Comparison of ENCODE assay signal across 8 mouse cellular contexts in genomic region chr1:156613855-156614530, GRCm38 (mm10). TPM values are rescaled to one million over a fixed set of nuclear protein-coding genes. Genes with fewer than 3 reads are reported as not detected.
A peak's percentile ranks its signal among the peaks of the same experiment; 100 is the strongest.
DNase-seq lines count a peak whose midpoint lies in the region; ATAC-seq lines count a peak whose summit lies in the region.

No protein-coding gene starts in this region.

- peak; percentile 67 for ATAC-seq in hindbrain, embryonic 16.5 days
- peak; percentile 54 for ATAC-seq in neural tube, embryonic 13.5 days (ENCODE audit: low read depth)
- no peak for ATAC-seq in activated CD4-positive, CD25-positive, alpha-beta regulatory T cell, adult 4 months

- H3K27ac ChIP-seq in forebrain, embryonic 10.5 days: peak overlapping the region; percentile 82
- H3K27ac ChIP-seq in hindbrain, embryonic 16.5 days (ENCODE audit: low read depth, low read length): peak overlapping the region; percentile 51; the same call in 1 of the 2 replicates
- peak overlapping the region; percentile 82 for H3K27ac ChIP-seq in neural tube, embryonic 13.5 days (replicated peaks)

- no peaks in the 10 kb centered on the region for H3K9me3 ChIP-seq in forebrain, embryonic 10.5 days
- no peaks in the 10 kb centered on the region for H3K9me3 ChIP-seq in hindbrain, embryonic 16.5 days (ENCODE audit: control insufficient read depth, low read length)
- no peaks in the 10 kb centered on the region for H3K9me3 ChIP-seq in neural tube, embryonic 13.5 days

- WGBS in forebrain, embryonic 10.5 days: 6% methylated on average over 9 of the region's 9 CpGs
- WGBS in hindbrain, embryonic 16.5 days: 8% methylated on average over 9 of the region's 9 CpGs
- 6% methylated on average over 9 of the region's 9 CpGs for WGBS in neural tube, embryonic 13.5 days

- no peaks in the 10 kb centered on the region for H3K27me3 ChIP-seq in forebrain, embryonic 10.5 days (ENCODE audit: poor library complexity, severe bottlenecking)
- no peaks in the 10 kb centered on the region for H3K27me3 ChIP-seq in hindbrain, embryonic 16.5 days (replicated peaks; ENCODE audit: control insufficient read depth, insufficient read depth, low read length)
- H3K27me3 ChIP-seq in neural tube, embryonic 13.5 days: no peaks in the 10 kb centered on the region

- intact Hi-C loops in left cerebral cortex, postnatal 4 days (cut with DNase I): no loop called here

- H3K4me1 ChIP-seq in forebrain, embryonic 10.5 days: peaks cover 63% of the 10 kb centered on the region
- H3K4me1 ChIP-seq in hindbrain, embryonic 16.5 days (ENCODE audit: control insufficient read depth, insufficient read depth, low read depth, low read length): peaks cover 19% of the 10 kb centered on the region
- H3K4me1 ChIP-seq in neural tube, embryonic 13.5 days (replicated peaks): peaks cover 49% of the 10 kb centered on the region

- peaks cover 12% of the 10 kb centered on the region for H3K36me3 ChIP-seq in forebrain, embryonic 10.5 days (replicated peaks)
- H3K36me3 ChIP-seq in hindbrain, embryonic 16.5 days (ENCODE audit: control insufficient read depth, insufficient read depth, low read length): no peaks in the 10 kb centered on the region
- H3K36me3 ChIP-seq in neural tube, embryonic 13.5 days: no peaks in the 10 kb centered on the region

- peak overlapping the region; percentile 28 for H3K4me3 ChIP-seq in forebrain, embryonic 10.5 days
- H3K4me3 ChIP-seq in hindbrain, embryonic 16.5 days (ENCODE audit: low read length): no peak overlapping the region
- no peak overlapping the region for H3K4me3 ChIP-seq in neural tube, embryonic 13.5 days

- no peak overlapping the region for H3K9ac ChIP-seq in hindbrain, embryonic 16.5 days (ENCODE audit: low read depth, low read length)
- peak overlapping the region; percentile 26; the same call in 1 of the 2 replicates for H3K9ac ChIP-seq in neural tube, embryonic 13.5 days

- no peak overlapping the region for H3K4me2 ChIP-seq in hindbrain, embryonic 16.5 days (ENCODE audit: low read length)
- peak overlapping the region; percentile 30 for H3K4me2 ChIP-seq in neural tube, embryonic 13.5 days

- DNase-seq in ES-CJ7 (ENCODE audit: low read depth, low spot score) (peak; percentile 41), adipocyte (ENCODE audit: low spot score) (no peak)
- DNase-seq in brain, adult 2 months (ENCODE audit: low read depth, low spot score): peak; percentile 94
- DNase-seq in forebrain, embryonic 10.5 days (ENCODE audit: extremely low spot score, low spot score): peak; percentile 59
- DNase-seq in left cerebral cortex, postnatal 4 days: peak; percentile 49

RNA-seq across cellular contexts. Expression of gene Abl2, which starts 55.4 kb away (rescaled TPM):
- polyA plus RNA-seq in forebrain, embryonic 10.5 days (2016; fragmentation: Nextera tagmentation; extraction: Ambion mirVana): 4.8 and 5.0 TPM in 2 replicates
- polyA plus RNA-seq in hindbrain, embryonic 16.5 days (2015; fragmentation: Nextera tagmentation; extraction: Ambion mirVana): 5.3 and 6.1 TPM in 2 replicates
- total RNA-seq in left cerebral cortex, postnatal 4 days (2021): 10 to 100 TPM; 58.2 to 60.2 TPM
- polyA plus RNA-seq in neural tube, embryonic 13.5 days (2015; fragmentation: Nextera tagmentation; extraction: Ambion mirVana): 5.4 and 6.1 TPM in 2 replicates
- 1 to 10 TPM; 3.3 TPM for polyA plus RNA-seq in activated CD4-positive, CD25-positive, alpha-beta regulatory T cell, adult 4 months (2017; shearing (Covaris generic))
